Mouse (Mus musculus): ENCODE measurements around the gene Mbnl2.

Mbnl2 gene

DNA sequence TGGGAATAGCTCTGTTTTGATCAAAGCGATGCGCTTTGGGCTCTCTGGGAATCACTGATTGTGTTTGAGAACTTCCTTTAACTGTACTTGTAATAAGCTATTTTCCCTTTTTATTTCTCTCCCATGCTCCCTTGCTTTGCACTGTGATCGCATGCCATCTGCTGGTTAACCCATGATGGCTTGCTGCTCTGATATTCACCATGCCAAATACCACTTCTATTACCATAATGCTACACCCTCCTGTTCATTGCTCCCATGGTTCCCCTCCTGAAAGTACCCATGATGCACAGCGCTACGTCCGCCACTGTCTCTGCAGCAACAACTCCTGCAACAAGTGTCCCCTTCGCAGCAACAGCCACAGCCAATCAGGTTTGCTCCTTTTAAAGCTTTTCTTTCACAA, 128.9 kb downstream of the Mbnl2 start:
- DNase-seq (ENCODE audit: extremely low read depth, insufficient read length, low spot score) = no peak

DNA sequence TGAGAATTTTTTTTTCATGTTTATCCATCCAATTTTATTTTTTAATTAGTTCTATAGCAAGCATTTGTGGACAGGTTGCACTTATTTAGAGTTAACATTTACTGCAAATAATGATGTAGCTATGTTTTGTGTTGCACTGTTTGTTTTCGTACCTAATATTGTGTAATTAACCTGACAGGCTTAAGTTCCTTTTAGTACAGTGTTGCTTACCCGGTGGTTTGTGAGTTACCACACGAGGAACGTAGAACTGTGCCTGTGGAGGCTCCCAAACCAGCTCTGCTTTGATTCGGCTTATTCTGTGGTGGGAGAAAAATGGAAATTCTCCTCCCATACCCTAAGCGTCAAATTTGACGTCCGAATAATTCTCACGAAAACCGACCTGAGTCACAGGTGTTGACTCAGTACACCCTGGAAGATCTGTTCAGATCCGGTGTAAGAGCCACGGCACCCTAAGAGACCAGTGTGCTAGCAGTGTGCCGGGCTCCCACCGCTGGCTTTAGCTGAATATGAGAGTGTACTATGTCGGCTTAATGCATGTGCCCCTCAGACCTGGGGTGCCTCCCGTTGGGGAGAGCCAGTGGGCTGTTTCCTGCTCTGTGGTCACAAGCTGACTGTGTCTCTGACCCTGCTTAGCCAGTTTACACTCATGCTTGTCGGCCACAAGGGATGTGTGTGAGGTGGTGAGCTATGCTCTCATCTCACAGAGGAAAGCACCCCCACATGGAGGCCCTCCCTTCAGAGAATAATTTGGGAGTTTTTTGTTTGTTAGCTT, 129.5 kb downstream of the Mbnl2 start:
- DNase-seq (ENCODE audit: extremely low read depth, insufficient read length, low spot score) = no peak

DNA sequence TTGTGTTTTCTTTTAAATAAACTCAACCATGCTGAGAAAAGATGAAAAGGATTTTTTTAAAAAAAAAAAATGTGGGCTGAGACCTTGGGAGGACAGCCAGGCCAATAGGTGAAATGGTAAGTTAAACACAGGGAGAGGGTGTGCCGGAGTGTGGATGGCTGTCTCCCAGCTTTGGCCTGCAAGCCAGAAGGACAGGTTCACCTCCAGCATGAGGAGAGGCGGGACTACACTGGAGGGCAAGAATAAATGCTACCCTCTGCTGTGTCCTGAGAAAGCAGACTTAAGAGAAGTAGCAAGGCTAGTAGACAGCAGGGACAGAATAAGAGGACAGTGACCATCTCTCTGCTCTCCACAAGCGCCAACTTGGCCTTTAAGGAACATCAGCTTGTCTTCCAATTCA, 130.1 kb downstream of the Mbnl2 start:
- no peak for DNase-seq (ENCODE audit: extremely low read depth, insufficient read length, low spot score)

DNA sequence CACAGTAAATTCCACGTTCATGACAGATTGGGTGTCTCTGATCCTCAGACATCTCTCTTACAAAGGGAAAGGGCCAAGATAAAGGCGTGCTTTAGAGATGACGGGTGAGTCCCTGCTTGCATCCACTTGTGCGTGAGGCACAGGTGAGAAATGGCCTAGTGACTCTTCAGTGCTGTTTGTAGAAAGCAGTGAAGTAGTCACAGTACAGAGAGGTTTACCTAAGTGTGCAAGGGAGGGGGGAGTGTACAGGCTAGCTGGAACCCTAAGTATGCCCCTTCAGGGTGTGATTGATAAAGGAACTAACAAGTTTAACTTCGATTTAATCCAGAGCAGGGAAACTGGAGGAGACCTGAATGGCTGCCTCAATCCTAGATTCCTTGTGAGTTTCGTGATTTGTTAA, 130.8 kb downstream of the Mbnl2 start:
- no peak for DNase-seq (ENCODE audit: extremely low read depth, insufficient read length, low spot score)

DNA sequence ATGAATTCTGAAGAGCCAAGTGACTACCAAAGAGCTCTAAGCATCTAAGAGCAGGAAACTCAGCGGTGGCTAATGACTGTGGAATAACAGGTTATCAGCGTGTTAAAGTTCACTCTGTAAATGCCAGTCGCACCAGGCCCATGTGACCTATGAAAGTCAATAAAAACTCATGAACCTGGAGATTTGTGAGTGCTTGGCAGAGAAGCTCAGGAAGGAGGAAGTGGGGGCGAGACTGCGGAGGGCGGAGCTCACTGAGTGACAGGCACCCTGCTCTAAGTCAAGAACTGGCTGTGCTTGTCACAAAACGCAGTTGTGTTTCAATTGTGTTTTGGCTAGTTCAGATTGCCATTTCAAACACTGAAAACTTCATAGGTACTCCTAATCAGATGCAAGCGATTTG, 131.4 kb downstream of the Mbnl2 start:
- no peak for DNase-seq (ENCODE audit: extremely low read depth, insufficient read length, low spot score)

GRCm38 (mm10) chr14:120409854-120410253, 134.4 kb downstream of the Mbnl2 start:
- DNase-seq (ENCODE audit: extremely low read depth, insufficient read length, low spot score) = no peak

DNA sequence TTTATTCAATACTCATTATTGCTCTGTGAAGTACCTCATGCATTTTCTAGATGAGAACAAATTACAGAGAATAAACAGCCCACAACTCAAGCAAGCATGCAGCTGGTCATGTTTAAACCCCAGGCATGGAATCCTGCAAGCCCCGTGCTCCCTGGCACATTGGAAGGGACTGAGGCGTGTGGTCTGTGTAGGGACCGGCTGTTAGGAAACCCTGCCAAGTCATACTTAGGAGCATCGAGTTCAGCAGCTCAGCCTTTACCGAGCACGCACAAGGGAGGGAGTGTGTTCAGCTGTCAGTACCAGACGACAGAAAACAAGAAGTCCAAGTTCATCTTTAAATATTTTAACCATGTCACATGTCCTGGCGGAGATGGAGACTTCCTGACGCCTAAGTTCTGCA, 141.4 kb downstream of the Mbnl2 start:
- DNase-seq (ENCODE audit: extremely low read depth, insufficient read length, low spot score) = no peak

DNA sequence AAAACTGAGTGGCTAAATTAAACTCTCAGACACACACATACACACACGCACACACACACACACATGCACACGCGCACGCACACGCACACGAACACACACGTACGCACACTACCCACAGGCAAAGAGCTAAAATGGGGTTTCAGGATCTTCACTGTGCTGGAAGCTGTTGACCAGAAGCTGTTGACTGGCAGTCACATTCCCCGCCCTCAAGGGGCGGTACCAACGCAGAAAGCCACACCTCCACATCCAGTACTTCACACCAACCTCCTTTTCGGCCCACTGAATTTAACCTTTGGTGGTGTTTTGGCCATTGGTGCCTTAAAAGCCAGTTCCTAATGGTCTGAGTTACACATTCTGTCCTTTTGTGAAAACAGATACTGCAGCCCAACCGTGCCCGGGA, 143.5 kb downstream of the Mbnl2 start:
- DNase-seq (ENCODE audit: extremely low read depth, insufficient read length, low spot score) = no peak

- DNase-seq (ENCODE audit: extremely low read depth, insufficient read length, low spot score) = no peak
These were observed 153.0 kb downstream of the Mbnl2 start for GRCm38 (mm10) chr14:120428497-120428896.

DNA sequence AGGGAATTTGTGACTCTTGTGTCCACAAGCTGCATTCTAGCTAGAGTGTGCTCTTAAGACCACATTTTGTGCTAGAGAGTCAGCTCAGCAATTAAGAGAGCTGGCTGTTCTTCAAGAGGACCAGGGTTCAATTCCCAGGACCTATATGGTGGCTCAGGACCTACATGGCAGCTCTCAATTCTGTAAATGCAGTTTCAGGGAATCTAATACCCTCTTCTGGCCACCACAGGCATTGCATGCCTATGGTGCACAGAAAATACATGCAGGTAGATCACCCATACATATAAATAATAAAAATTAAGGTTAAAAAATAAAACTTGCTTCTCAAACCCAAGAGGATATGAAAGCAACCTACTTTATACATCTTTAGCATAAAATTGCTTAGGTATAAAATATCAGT, 157.3 kb downstream of the Mbnl2 start:
- DNase-seq (ENCODE audit: extremely low read depth, insufficient read length, low spot score) = no peak

DNA sequence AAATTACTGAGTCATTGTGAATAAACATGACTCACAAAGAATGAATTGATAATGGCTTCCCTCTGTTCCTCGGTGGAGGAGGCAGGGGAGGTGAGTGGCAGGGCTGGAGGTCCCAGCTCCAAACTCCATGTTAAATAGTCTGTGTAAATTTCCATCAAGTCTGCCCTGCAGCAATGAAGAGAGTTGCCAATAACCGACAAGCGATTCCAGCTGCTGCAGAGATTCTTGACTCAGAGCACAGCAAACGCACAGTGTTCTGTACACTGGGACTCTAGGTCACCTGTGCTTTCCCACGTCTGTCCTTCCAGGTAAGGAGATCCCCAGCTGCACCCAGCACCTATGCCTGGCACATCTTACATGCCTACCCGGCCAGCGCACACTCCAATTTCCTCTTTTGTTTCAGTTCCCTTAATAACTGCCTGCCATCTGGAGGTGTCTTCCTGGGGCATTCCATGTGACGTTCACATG, 158.5 kb downstream of the Mbnl2 start:
- peak; percentile 34 for DNase-seq (ENCODE audit: extremely low read depth, insufficient read length, low spot score)

DNA sequence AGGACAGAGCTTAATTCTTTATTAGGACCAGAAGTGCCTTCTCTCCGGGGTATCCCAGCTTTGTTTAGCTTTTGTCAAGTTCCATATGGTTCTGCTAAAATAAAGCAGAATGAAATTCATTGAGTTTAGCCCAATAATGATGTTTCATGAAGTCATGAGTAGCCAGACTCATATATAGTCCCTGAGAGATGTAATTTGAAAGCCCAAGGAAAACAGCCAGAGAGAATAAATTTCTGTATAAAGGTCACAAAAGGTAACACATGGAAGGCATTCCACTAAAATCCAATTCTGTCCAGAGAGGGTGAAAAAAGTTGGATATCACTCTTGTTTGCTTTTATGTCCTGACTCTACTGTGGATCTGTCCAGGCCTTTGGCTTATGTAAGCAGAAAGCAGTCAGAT, 159.4 kb downstream of the Mbnl2 start:
- DNase-seq (ENCODE audit: extremely low read depth, insufficient read length, low spot score) = no peak

DNA sequence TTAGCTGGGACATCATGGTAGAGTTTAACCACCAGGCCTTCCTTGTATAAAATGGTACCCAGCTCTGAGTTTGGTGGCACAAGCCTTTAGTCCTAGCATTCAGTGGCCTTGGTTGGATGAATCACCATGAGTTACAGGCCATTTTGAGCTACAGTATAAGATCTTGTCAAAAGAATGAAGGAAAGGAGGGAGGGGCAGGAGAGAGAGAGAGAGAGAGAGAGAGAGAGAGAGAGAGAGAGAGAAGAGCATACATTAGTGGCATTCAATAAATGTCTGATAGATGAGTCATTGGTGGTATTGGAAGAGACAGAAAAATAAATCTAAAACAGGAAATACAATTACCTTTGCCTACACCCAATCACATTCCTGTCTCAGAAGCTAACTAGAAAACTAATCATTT, 165.2 kb downstream of the Mbnl2 start:
- DNase-seq (ENCODE audit: extremely low read depth, insufficient read length, low spot score) = peak; percentile 28

GRCm38 (mm10) chr14:120441256-120441655, 165.8 kb downstream of the Mbnl2 start:
- no peak for DNase-seq (ENCODE audit: extremely low read depth, insufficient read length, low spot score)

DNA sequence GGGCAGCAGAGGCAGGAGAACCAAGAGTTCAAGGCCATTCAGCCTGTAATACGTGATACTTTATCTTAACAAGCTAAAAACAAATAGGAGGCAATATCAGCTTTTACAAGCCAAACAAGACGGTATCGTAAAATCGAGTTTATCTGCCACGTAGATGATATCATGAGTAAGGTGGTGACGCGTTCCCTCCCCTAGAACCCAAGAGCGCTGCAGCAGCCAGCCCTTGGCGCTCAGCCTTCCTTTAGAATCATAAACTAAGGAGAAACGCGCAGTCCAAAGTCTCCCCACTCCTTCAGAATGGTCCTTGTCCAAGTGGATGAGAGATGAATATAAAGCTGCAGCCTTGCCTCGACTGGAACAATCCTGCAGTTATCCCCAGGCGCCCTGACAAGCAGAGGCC, 166.4 kb downstream of the Mbnl2 start:
- DNase-seq (ENCODE audit: extremely low read depth, insufficient read length, low spot score) = no peak

DNA sequence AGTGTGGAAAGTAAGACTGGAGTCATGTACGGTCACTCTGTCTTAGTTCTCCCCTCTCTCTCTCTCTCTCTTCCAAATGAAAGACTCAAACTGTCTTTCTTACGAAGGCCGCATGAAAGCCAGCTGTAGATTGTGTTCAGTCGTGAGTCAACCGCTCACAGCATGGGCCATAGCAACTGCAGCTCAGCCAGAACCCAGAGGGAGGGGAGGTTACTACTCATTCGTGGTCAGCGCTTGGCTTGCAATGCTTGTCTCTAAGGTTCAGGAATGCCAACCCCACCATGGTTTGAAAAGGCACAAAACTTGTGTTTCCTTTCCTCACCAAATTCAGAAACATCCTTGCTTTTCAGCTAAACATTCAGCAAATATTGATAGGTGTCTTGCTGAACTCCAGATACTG, 178.8 kb downstream of the Mbnl2 start:
- DNase-seq (ENCODE audit: extremely low read depth, insufficient read length, low spot score) = no peak

DNA sequence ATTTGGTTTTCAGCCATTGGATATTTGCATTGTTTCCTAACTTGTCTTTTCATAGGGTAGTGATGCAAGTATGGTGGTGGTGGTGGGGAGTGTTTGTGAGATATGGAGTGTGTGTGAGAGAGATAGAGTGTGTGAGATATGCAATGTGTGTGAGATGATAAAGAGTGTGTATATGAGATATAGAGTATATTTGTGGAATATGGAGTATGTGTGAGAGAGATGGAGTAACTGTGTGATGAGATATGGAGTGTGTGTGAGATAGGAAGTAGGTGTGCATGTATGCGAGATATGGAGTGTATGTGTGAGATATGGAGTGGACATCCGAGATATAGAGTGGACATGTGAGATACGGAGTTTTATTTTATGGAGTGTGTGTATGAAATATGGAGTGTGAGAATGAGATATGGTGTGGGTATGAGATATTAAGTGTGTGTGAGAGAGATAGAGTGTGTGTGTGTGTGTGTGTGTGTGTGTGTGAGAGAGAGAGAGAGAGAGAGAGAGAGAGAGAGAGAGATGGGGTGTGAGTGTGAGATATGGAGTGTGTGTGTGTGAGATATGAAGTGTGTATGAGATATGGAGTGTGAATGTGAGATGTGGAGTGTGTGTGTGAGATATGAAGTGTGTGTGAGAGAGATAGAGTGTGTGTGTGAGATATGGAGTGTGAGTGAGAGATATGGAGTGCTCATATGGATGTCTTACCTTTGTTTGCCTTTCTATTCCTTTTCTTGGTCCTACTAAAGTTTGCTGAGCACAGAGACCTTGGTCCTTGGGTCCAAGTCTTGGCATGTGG, 188.7 kb downstream of the Mbnl2 start:
- no peak for DNase-seq (ENCODE audit: extremely low read depth, insufficient read length, low spot score)

DNA sequence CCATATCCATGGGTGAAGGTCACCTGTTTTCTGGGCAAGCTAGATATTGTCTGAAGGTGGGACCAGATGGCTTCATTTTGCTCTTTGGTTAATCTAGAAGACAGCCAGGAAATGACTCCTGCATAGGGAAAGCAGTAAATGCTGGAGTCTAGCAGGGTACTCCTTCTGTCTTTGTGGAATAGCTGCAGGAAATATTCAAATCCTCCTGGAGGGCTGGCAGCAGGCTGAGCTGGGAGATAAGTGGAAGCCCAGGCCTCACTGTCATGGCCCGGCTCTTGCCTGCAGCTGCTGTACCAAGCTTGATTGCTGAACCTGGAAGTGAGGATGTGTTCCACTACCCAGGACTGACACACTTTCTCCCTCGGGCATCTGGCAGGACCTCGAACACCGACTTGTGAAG, 191.3 kb downstream of the Mbnl2 start:
- DNase-seq (ENCODE audit: extremely low read depth, insufficient read length, low spot score) = no peak

DNA sequence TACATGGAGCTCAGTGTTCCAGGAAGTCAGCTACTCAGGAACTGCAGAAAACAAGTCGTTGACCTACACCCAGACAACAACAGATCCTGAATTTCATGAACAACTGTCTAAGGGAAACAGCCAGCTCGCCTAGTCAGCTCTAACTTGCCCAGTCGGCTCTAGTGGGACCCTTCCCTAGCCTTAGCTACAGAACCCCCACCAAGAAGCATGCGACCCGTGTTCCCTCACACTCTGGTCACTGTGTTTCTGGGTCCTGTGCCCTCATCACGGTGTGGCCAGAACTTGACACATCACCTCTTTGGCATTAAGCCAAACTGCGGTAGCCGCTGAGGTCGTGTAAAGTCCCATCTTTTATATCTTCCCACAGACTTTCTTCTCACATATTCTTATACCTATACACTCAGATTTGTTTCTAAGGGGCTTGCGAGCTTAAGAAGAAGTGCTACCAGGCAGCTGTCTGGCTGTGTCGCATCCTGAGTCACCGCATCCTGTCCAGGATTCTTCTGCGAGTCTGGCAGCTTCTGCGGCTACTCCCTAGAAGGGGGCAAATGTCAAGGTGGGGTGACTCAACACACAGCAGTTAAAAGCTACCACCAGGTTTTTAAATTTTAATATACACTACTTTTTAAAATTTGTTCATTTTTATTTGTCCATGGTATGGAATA, 193.8 kb downstream of the Mbnl2 start:
- peak; percentile 57 for DNase-seq (ENCODE audit: extremely low read depth, insufficient read length, low spot score)

GRCm38 (mm10) chr14:120476186-120476697, 200.8 kb downstream of the Mbnl2 start:
- DNase-seq (ENCODE audit: extremely low read depth, insufficient read length, low spot score) = no peak

DNA sequence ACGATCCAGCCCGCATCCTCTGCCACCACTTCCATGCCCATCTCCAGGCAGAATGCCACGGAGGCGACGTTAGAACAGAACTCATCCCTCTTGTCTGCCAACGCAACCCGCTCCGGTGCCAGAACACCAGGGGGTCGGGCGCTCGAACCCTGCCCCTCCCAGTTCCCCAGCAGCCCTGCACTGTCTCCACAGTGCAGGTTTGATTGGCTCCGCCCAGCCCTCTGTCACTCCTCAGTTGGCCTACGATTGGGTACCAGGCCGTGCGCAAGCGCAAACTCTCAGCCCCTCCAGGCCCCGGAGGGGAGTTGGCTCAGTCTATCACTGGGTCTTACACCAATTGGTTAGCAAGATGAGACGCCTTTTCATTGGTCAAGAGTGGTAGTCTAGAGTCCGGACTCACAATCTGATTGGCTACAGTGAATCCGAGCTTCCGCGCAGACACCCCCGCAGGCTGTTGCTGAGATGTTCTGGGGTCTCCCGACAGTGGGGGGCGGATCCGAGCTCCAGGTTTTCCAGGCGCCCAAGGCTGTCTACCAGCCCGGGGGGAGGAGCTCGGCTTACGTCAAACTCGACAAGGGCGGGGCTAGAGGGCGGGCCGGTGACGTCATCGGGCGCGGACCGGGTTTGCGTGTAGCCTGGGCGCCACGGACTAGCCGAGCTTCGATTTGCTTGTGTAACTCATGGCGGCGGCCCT, 202.0 kb downstream of the Mbnl2 start:
- peak; percentile 97 for DNase-seq (ENCODE audit: extremely low read depth, insufficient read length, low spot score)
